Mouse (Mus musculus): ENCODE data around the gene Nme1. TPM values are rescaled to one million over a fixed set of nuclear protein-coding genes. Genes with fewer than 3 reads are reported as not detected.

Gene Nme1
- polyA plus RNA-seq, 1 experiment from 2014 or later: 379 TPM

Other genes starting within 250 kb of the Nme1 start
- 38.6 and 38.8 TPM in 2 replicates for gene Utp18, start 82.8 kb downstream of the Nme1 start, polyA plus RNA-seq (2016; fragmentation: Nextera tagmentation; extraction: Ambion mirVana)
- 41.1 and 42.7 TPM in 2 replicates for gene Mbtd1, start 82.7 kb downstream of the Nme1 start, polyA plus RNA-seq (2016; fragmentation: Nextera tagmentation; extraction: Ambion mirVana)
- gene Nme2, start 12.3 kb downstream of the Nme1 start, polyA plus RNA-seq (2016; fragmentation: Nextera tagmentation; extraction: Ambion mirVana): 144 and 159 TPM in 2 replicates
- gene Gm20390, start 228 bp downstream of the Nme1 start, polyA plus RNA-seq (2016; fragmentation: Nextera tagmentation; extraction: Ambion mirVana): 514 and 520 TPM in 2 replicates
- gene Spag9, start 27.6 kb upstream of the Nme1 start, polyA plus RNA-seq (2016; fragmentation: Nextera tagmentation; extraction: Ambion mirVana): 51.3 and 51.5 TPM in 2 replicates
- 18.8 and 20.1 TPM in 2 replicates for gene Tob1, start 242.9 kb upstream of the Nme1 start, polyA plus RNA-seq (2016; fragmentation: Nextera tagmentation; extraction: Ambion mirVana)